In the genomic region with DNA sequence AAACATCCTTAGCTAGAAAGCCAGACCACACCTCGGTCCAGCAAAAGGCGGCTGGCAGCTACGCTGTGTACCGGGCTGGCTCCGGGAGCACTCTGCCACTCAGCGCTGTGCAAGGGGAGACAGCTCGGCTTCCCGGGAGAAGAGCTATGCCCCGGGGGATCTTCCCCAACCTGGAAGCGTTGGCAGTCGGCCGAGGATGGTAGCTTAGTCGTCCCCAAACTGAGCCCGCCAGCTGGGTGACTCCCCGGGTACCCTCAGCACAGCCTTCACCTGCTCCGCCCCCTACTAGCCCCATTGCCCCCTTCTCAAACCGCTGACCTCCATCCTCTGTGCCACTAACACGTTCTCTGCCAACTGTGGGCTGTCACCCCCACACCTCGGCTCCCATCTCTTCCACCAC, we compare ENCODE assay signal across 7 mouse cellular contexts. TPM values are rescaled to one million over a fixed set of nuclear protein-coding genes. Genes with fewer than 3 reads are reported as not detected.
DNase-seq lines count a peak whose midpoint lies in the region; ATAC-seq lines count a peak whose summit lies in the region.

No protein-coding gene starts in this region.

- peaks cover 21% of the 10 kb centered on the region for H3K4me1 ChIP-seq in embryonic facial prominence, embryonic 15.5 days

- H3K36me3 ChIP-seq in embryonic facial prominence, embryonic 15.5 days, result no peaks in the 10 kb centered on the region

- intact Hi-C loops in left cerebral cortex, postnatal 36 days (cut with DNase I), result loop anchor here (5.0 to 10.0 kb wide), 3 partner anchors 49 to 226 kb away; partner anchors contain the start of genes R3hcc1l and Sfrp5

- H3K4me2 ChIP-seq in embryonic facial prominence, embryonic 15.5 days (replicated peaks), result peak overlapping the region; percentile 91

- peak; percentile 45 for DNase-seq in left cerebral cortex, postnatal 36 days (ENCODE audit: low spot score in 2 of 2)
- no peak for DNase-seq in left cerebral cortex, adult 9 months (ENCODE audit: low spot score in 2 of 2)
- peak; percentile 60 to 67 for DNase-seq in layer of hippocampus, postnatal 10 days (ENCODE audit: low spot score in 2 of 2)
- peak; percentile 24 to 40 for DNase-seq in right cerebral cortex, adult 2 months (ENCODE audit: low spot score in 2 of 2)
- no peak for DNase-seq in thymus, postnatal 36 days
- no peak for DNase-seq in thymus, postnatal 10 days (ENCODE audit: low spot score in 2 of 2)

- WGBS in embryonic facial prominence, embryonic 15.5 days, result 1% methylated on average over 19 of the region's 19 CpGs

- no peaks in the 10 kb centered on the region for H3K9me3 ChIP-seq in embryonic facial prominence, embryonic 15.5 days (replicated peaks)

- no peak overlapping the region for H3K27ac ChIP-seq in embryonic facial prominence, embryonic 15.5 days (replicated peaks)

- no peak overlapping the region for H3K9ac ChIP-seq in embryonic facial prominence, embryonic 15.5 days

- 0 out of 2 replicates have a peak, but pooled peaks have one; percentile 8 for ATAC-seq in embryonic facial prominence, embryonic 15.5 days (ENCODE audit: insufficient number of reproducible peaks, low FRiP score, low TSS enrichment, low read depth)

- H3K4me3 ChIP-seq in embryonic facial prominence, embryonic 15.5 days (replicated peaks), result peak overlapping the region; percentile 54

- H3K27me3 ChIP-seq in embryonic facial prominence, embryonic 15.5 days, result peaks cover 67% of the 10 kb centered on the region

RNA-seq across cellular contexts. Expression of gene Crtac1, which starts 0.6 kb away (rescaled TPM):
- total RNA-seq in left cerebral cortex, postnatal 36 days (2021), result 10 to 100 TPM; 67.7 to 77.0 TPM
- 8.1 and 8.8 TPM in 2 replicates for polyA plus RNA-seq in embryonic facial prominence, embryonic 15.5 days (2015; fragmentation: Nextera tagmentation; extraction: Ambion mirVana)
- 100 to 1,000 TPM in 1 of 2 experiments, 10 to 100 TPM in 1; 96.8 to 103 TPM for total RNA-seq in layer of hippocampus, postnatal 10 days (2021)

Comparison
In these comparisons a context has a peak if more than half of its experiments do, and no peak if none do; other contexts are left out.
1. DNase-seq: peak in left cerebral cortex, postnatal 36 days (2 of 2), layer of hippocampus, postnatal 10 days (2 of 2) and right cerebral cortex, adult 2 months (2 of 2); none in left cerebral cortex, adult 9 months (0 of 2), thymus, postnatal 36 days (0 of 2) and thymus, postnatal 10 days (0 of 2).